Mouse (Mus musculus): ENCODE results near the gene Cadps2.

DNA sequence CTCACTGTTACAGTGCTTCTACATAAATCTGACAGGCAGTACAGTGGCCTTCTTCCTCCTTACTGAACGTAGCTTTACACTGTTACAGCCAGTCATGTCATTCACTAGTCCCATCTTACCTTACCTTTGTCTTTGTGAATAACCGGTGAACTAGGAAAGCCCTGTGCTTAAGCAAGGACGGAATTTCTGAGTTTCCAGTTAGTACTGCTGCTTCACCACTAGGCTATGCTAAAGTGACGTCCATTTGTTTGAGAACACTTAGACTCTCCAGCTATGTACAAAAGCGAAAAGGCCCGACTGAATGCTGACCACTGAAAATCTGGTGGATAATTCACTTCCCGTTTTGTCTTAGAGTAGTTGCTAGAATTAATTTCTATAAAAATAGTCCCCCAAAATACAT, 347.4 kb downstream of the Cadps2 start:
- peak; percentile 5; the same call in 1 of the 2 replicates for TF ChIP-seq CTCF (IDR thresholded peaks at IDR 0.05; ENCODE audit: borderline replicate concordance, insufficient read depth, low read length)
- TF ChIP-seq POLR2A (IDR thresholded peaks at IDR 0.05; ENCODE audit: low read depth, low read length) = no peak
